Mouse (Mus musculus) liver, embryonic 12.5 days (tissue): ENCODE data around the gene Paqr5. TPM values are rescaled to one million over a fixed set of nuclear protein-coding genes. Genes with fewer than 3 reads are reported as not detected.

Experiments used
- ATAC-seq: fragments of 200-750 bp; cut with Nextera tagmentation; 2 replicates; pipeline ENCODE4 v1.8.0; 2017; ENCODE audit warnings: moderate number of reproducible peaks, mild to moderate bottlenecking, moderate library complexity
- H3K27ac ChIP-seq: fragments of 300-500 bp; sonication (generic); 2 replicates; pipeline ENCODE4 v1.5.1; 2016; ENCODE audit warnings: mild to moderate bottlenecking
- H3K27me3 ChIP-seq: fragments of 300-500 bp; sonication (generic); replicated peaks from 2 replicates; pipeline ENCODE4 v1.6.1; 2016; ENCODE audit warnings: mild to moderate bottlenecking, moderate library complexity
- H3K36me3 ChIP-seq: fragments of 300-500 bp; sonication (generic); 2 replicates; pipeline ENCODE4 v1.6.1; 2016; ENCODE audit warnings: mild to moderate bottlenecking, moderate library complexity
- H3K4me1 ChIP-seq: fragments of 300-500 bp; sonication (generic); 2 replicates; pipeline ENCODE4 v1.6.1; 2016
- H3K4me2 ChIP-seq: fragments of 300-500 bp; sonication (generic); 2 replicates; pipeline ENCODE4 v1.6.1; 2016; ENCODE audit warnings: mild to moderate bottlenecking, moderate library complexity
- H3K4me3 ChIP-seq: fragments of 300-500 bp; sonication (generic); 2 replicates; pipeline ENCODE4 v1.5.1; 2016; ENCODE audit warnings: mild to moderate bottlenecking, moderate library complexity
- H3K9ac ChIP-seq: fragments of 300-500 bp; sonication (generic); 2 replicates; pipeline ENCODE4 v1.6.1; 2016; ENCODE audit warnings: mild to moderate bottlenecking, moderate library complexity
- H3K9me3 ChIP-seq: fragments of 300-500 bp; sonication (generic); replicated peaks from 2 replicates; pipeline ENCODE4 v1.6.1; 2016; ENCODE audit warnings: mild to moderate bottlenecking, moderate library complexity
- WGBS: fragments of 180-500 bp; shearing (Covaris S2); methylation state at CpG from one replicate; pipeline ENCODE4 v1.1.7; 2016; ENCODE audit not compliant: insufficient replicate concordance; 5-methylcytosine and 5-hydroxymethylcytosine counted together
- polyA plus RNA-seq: library from polyadenylated mRNA; unstranded; fragments of >200 nt; fragmentation: Nextera tagmentation; extraction: Ambion mirVana; gene quantifications from 2 replicates; pipeline ENCODE4 v1.2.1, GENCODE M21; 2016

Gene Paqr5
- polyA plus RNA-seq, 1 experiment from 2014 or later: 0.29 TPM

DNA sequence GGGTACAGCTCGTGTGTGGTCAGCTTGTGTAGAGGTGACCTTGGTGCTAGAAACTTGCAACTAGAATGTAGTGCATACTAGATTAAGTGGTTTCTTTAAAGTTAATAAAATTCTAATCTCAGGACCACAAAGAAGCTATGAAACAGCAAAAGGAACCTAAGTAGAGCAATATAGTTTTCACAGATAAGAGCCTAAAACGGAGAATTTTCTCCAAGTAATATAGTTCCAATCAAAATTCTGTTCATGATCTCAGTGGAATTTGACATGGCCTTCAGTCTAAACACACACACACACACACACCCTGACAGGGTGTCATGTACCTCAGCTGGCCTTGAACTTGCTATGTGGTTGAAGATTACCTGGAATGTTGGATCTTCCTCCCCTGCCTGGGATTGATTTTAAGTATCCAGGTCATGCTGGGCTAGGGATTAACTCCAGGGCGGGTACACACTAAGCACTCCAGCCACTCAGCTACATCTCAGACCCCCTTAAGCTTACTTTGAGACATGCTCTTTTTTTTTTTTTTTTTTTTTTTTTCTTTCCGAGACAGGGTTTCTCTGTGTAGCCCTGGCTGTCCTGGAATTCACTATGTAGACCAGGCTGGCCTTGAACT lies 111.2 kb downstream of the Paqr5 start:
- Histone ChIP-seq H3K27ac (peak overlapping the region; percentile 98), H3K36me3 (peaks cover 80% of the 10 kb centered on the region), H3K9ac (peak overlapping the region; percentile 78), H3K4me2 (peak overlapping the region; percentile 90), H3K4me1 (peaks cover 62% of the 10 kb centered on the region), H3K27me3 (no peaks in the 10 kb centered on the region), H3K9me3 (no peaks in the 10 kb centered on the region), H3K4me3 (peak overlapping the region; percentile 91)
- no peak for ATAC-seq
- WGBS: 40% methylated on average over 4 of the region's 4 CpGs

DNA sequence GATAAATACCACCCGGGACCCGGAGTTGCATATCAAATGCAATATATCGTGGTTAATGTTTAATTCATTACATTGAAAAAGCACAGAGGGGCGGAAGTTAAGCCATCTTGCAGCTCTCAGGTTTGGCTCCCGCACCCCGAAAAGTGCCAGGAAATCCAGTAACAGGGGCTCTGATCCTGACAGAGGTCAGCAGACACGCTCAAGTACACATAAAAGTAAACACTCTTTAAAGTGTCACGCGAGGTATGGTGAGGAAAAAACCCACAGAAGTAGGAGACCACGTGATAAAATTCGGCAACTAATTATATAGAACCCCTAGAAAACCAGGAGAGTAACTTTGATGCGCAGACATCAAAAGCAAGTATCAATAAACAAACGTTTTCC lies 111.7 kb downstream of the Paqr5 start:
- peaks cover 74% of the 10 kb centered on the region for H3K36me3 ChIP-seq
- H3K9ac ChIP-seq: peak overlapping the region; percentile 78
- H3K4me3 ChIP-seq: peak overlapping the region; percentile 91
- no peaks in the 10 kb centered on the region for H3K27me3 ChIP-seq
- peak overlapping the region; percentile 90 for H3K4me2 ChIP-seq
- no peak for ATAC-seq
- WGBS: 3% methylated on average over 13 of the region's 13 CpGs
- H3K27ac ChIP-seq: peak overlapping the region; percentile 98
- H3K4me1 ChIP-seq: peaks cover 62% of the 10 kb centered on the region
- H3K9me3 ChIP-seq: no peaks in the 10 kb centered on the region

DNA sequence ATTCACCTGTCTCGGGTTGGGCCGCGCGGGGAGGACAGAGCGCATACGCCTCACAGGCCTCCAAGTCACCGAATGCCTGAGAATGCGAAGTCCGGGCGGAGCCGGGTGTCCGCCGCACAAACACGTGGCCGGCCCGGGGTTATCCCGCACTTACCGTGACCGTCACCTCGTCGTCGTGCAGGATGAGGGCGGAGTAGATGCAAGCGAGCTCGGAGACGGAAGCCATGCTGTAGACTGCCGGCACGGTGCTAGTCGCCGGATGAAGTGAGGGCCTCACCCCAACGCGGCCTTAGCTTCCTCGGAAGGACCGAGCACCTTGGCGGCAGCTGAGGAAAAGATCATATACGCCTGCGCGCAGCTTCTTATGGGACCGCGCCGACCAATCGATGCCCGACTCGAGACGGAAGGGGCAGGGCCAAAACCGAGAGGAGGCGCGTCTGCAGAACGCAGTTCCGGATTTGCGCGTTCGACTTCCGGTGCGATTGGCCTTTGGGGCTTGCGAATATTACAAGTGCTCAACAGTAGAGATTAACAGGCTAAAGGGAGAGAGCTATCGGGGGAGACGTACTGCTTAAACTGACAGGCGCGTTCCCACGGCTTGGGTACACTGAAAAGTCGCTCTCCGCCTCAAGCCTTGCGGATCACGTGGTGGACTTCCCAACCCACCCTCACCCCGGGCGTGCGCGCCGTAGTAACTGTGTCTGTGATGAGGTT lies 112.3 kb downstream of the Paqr5 start, which contains the start of gene Rplp1:
TSS of gene Rplp1 (minus strand) at position 340 of the 714 bp plus-strand sequence.
- under 1% methylated on average over 70 of the region's 70 CpGs for WGBS
- peak within 1 kb of the TSS; percentile 91 for H3K4me3 ChIP-seq
- H3K27ac ChIP-seq: peak within 1 kb of the TSS; percentile 98
- peaks cover 62% of the 10 kb centered on the region for H3K4me1 ChIP-seq
- H3K4me2 ChIP-seq: peak within 1 kb of the TSS; percentile 90
- no peaks in the 10 kb centered on the region for H3K9me3 ChIP-seq
- ATAC-seq: peak; percentile 89
- H3K27me3 ChIP-seq: no peaks in the 10 kb centered on the region
- H3K36me3 ChIP-seq: peaks cover 69% of the 10 kb centered on the region
- peak within 1 kb of the TSS; percentile 91 for H3K9ac ChIP-seq

DNA sequence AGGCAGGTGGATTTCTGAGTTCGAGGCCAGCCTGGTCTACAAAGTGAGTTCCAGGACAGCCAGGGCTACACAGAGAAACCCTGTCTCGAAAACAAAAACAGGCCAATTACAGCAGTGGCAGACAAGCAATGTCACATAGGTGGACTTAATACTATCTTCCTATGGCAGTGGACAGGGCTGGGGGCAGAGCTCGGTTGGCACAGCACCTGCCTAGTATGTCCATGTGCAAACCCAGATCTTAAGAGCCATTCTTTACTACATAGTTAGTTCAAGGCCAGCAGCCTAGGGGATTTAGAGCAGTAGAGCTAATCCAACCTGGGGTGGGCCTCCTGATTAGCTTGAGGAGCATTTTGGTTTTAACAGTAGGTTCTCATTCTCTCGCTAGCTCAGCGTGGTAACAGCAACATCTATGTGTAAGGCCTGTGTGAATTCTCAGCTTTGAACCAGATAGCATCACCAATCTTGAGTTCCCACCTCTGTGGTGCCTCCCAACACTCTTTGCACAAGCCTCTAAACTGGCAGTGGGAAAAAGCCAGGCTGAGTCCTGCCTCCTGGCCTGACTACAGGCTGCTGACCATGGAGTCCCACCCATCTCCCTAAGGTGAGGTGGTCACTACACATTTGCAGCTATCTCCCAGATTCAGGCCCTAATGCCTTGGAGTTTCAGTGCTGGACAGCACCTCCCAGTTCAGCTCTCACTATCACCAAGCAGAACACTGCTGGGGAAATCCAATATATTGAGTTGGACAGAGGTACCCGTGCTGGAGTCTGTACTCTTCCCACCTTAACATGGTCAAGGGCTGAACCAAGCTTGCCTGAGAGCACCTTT lies 115.1 kb downstream of the Paqr5 start:
- peaks cover 65% of the 10 kb centered on the region for H3K4me1 ChIP-seq
- peak overlapping the region; percentile 90 for H3K4me2 ChIP-seq
- peak overlapping the region; percentile 98 for H3K27ac ChIP-seq

DNA sequence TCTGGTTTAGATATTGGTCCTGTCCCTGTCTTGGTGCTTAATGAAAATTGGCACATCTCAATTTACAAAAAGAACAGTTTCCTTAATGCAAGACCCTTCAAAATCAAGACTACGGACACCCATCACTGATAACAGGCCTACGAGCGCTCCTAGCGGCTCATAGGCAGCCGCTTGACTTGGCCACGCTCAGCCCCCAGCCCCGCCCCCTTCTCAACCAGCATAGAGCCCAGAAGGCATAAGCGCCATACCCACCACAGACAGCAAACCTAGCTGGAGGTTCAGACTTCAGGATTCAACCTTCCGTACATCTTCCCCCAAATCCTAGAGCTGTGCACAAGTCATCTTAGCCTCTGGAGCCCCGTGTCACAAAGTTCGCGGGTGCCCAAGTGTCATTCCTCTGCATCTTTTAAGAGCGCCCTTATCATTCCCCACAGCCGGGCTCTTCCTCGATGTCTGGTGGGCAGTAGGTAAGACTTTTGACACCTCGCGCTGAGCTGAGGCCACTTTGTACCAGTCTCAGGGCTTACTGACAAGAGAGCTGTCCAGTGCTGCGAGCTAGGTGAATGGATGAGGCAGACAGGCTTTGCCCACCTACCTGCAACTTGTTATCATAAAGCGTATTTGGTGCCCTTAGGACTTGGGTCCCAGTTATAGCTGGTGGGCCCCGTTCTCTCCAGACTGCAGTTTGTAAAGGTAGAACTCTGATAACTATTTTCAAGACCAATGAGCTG lies 116.0 kb downstream of the Paqr5 start:
- WGBS: 14% methylated on average over 20 of the region's 20 CpGs
- no peaks in the 10 kb centered on the region for H3K9me3 ChIP-seq
- peak; percentile 25 for ATAC-seq
- no peaks in the 10 kb centered on the region for H3K27me3 ChIP-seq
- no peak overlapping the region for H3K4me2 ChIP-seq
- H3K36me3 ChIP-seq: peaks cover 36% of the 10 kb centered on the region
- H3K4me1 ChIP-seq: peaks cover 58% of the 10 kb centered on the region
- no peak overlapping the region for H3K9ac ChIP-seq
- peak overlapping the region; percentile 98 for H3K27ac ChIP-seq
- H3K4me3 ChIP-seq: no peak overlapping the region

More for the DNA sequence above, 115.1 kb downstream of the Paqr5 start:
- Histone ChIP-seq H3K9ac (peak overlapping the region; percentile 91), H3K36me3 (peaks cover 42% of the 10 kb centered on the region), H3K4me3 (peak overlapping the region; percentile 91), H3K27me3 (no peaks in the 10 kb centered on the region), H3K9me3 (no peaks in the 10 kb centered on the region)
- ATAC-seq: 0 out of 2 replicates have a peak, but pooled peaks have one; percentile 3
- 20% methylated on average over 6 of the region's 6 CpGs for WGBS

DNA sequence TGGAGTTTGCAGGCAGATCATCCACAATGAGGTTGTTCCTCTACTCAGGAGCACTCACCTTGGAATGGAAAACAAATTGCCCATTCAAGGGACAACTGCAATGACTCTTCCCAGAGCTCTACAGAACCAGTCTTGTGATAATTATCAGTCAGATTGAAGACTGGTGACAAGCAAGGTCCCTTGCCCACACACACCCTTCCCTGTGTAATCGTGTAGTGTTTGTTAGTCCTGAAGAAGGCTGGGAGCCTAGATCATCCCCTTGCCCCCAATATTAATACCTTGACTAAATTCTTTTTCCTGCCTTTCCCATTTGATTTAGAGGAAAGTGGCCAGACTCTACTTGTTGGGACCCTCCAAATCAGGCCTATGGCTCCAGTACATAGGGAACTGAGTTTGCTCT lies 117.0 kb downstream of the Paqr5 start:
- H3K4me2 ChIP-seq: no peak overlapping the region
- H3K4me1 ChIP-seq: peaks cover 52% of the 10 kb centered on the region
- H3K27me3 ChIP-seq: no peaks in the 10 kb centered on the region
- H3K36me3 ChIP-seq: peaks cover 36% of the 10 kb centered on the region
- no peak for ATAC-seq
- H3K4me3 ChIP-seq: no peak overlapping the region
- H3K9ac ChIP-seq: no peak overlapping the region
- H3K27ac ChIP-seq: no peak overlapping the region
- 56% methylated on average over 1 of the region's 1 CpGs for WGBS
- H3K9me3 ChIP-seq: no peaks in the 10 kb centered on the region

DNA sequence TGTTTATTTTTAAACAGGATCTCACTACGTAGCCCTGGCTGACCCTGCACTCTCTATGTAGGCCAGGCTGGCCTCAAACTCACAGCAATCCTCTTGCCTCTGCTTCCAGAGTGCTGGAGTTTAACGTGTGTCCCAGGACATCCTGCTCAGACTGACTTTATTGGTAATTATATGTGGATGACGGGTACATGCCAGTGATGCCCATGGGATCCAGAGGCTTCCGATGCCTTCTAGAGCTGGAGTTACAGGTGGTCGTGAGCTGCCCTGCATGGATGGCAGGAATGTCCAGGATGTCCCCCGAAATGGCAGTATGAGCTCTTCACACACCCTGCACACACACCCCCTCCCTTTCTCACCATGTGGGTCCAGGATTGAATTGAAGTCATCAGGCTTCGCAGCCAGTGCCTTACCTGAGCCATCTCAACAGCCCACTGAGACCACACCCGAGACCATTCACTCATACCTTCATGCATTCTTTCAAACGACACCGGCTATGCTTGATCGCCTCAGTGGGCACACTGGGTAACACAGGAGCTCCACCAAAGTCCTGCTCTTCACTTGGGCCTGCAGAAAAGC lies 117.7 kb downstream of the Paqr5 start:
- Histone ChIP-seq H3K4me2 (no peak overlapping the region), H3K9ac (no peak overlapping the region), H3K27me3 (no peaks in the 10 kb centered on the region), H3K9me3 (no peaks in the 10 kb centered on the region), H3K27ac (no peak overlapping the region), H3K36me3 (peaks cover 34% of the 10 kb centered on the region), H3K4me1 (peaks cover 52% of the 10 kb centered on the region), H3K4me3 (no peak overlapping the region)
- 77% methylated on average over 11 of the region's 11 CpGs for WGBS
- ATAC-seq: no peak

DNA sequence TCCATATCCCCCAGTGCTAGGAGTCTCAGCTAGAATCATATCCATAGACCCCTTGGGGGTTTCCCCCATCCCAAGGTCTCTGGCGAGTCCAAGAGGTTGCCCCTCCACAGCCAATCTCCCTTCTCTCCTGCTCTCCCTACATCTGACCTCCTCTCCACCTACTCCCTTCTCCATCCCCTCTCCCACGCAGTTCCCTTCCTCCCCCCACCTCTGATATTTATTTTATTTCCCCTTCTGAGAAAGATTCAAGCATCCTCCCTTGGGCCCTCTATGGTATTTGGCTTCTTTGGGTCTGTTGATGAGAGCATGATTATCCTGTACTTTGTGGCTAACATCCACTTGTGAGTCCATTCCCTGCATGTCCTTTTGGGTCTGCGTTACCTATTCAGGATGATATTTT lies 118.3 kb downstream of the Paqr5 start:
- H3K9me3 ChIP-seq: no peaks in the 10 kb centered on the region
- no peak overlapping the region for H3K9ac ChIP-seq
- H3K4me2 ChIP-seq: no peak overlapping the region
- no peak overlapping the region for H3K27ac ChIP-seq
- H3K4me3 ChIP-seq: no peak overlapping the region
- ATAC-seq: no peak
- H3K4me1 ChIP-seq: peaks cover 48% of the 10 kb centered on the region
- peaks cover 29% of the 10 kb centered on the region for H3K36me3 ChIP-seq
- H3K27me3 ChIP-seq: 0 out of 2 replicates have a peak, but pooled peaks cover 5% of the 10 kb centered on the region
- WGBS: 69% methylated on average over 3 of the region's 3 CpGs

DNA sequence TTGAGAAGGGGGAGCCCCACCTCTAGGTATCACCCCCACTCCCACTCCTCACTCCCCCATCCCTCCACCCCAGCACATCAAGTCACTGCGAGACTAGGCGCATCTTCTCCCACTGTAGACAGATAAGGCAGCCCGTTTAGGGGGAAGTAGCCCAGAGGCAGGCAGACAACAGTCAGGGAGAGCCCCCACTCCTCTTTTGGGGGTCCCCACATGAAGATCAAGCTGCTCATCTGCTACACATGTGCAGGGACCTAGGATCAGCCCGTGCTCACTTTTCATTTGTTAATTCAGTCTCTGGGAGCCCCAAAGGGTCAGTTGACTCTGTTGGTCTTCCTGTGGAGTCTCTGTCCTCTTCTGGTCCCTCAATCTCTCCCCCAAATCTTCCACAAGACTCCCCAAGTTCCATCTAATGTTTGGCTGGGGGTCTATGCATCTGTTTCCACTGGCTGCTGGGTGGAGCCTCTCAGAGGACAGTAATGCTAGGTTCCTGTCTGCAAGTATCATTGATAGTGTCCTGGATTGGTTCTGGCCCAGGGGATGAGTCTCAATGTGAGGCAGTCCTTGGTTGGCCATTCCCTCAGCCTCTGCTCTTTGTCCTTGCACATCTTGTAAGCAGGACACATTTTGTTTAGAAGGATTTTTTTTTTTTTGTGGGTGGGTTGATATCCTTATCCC lies 118.9 kb downstream of the Paqr5 start:
- WGBS: 26% methylated on average over 4 of the region's 4 CpGs
- H3K36me3 ChIP-seq: peaks cover 23% of the 10 kb centered on the region
- ATAC-seq: no peak

DNA sequence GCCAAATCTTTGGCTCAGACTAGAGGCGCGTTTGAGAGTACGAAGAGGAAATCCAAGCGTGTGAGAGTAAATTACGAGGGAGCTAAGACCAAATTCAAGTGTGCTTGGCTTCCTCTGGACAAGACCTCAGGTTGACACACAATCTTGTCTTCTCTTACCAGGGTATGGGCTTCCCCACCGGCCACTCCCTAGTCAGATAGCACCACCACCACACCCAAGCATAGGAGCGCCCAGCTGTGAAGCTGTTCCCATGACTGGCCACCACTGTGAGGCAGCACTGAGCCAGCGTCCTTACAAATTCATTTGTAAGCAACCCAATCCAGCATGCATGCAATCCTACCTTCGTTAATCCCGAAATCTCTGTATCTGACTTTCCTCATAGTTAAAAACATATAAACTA lies 119.7 kb downstream of the Paqr5 start:
- peak; percentile 46; the same call in 1 of the 2 replicates for ATAC-seq
- H3K9ac ChIP-seq: no peak overlapping the region
- no peak overlapping the region for H3K27ac ChIP-seq
- H3K27me3 ChIP-seq: peaks cover 18% of the 10 kb centered on the region
- H3K9me3 ChIP-seq: no peaks in the 10 kb centered on the region
- no peak overlapping the region for H3K4me3 ChIP-seq
- 47% methylated on average over 10 of the region's 10 CpGs for WGBS
- H3K4me1 ChIP-seq: peaks cover 35% of the 10 kb centered on the region
- no peak overlapping the region for H3K4me2 ChIP-seq
- peaks cover 14% of the 10 kb centered on the region for H3K36me3 ChIP-seq

More for the DNA sequence above, 118.9 kb downstream of the Paqr5 start:
- H3K9me3 ChIP-seq: no peaks in the 10 kb centered on the region
- peaks cover 43% of the 10 kb centered on the region for H3K4me1 ChIP-seq
- no peak overlapping the region for H3K4me2 ChIP-seq
- no peak overlapping the region for H3K9ac ChIP-seq
- peaks cover 10% of the 10 kb centered on the region; the same call in 1 of the 2 replicates for H3K27me3 ChIP-seq
- H3K4me3 ChIP-seq: no peak overlapping the region
- no peak overlapping the region for H3K27ac ChIP-seq

DNA sequence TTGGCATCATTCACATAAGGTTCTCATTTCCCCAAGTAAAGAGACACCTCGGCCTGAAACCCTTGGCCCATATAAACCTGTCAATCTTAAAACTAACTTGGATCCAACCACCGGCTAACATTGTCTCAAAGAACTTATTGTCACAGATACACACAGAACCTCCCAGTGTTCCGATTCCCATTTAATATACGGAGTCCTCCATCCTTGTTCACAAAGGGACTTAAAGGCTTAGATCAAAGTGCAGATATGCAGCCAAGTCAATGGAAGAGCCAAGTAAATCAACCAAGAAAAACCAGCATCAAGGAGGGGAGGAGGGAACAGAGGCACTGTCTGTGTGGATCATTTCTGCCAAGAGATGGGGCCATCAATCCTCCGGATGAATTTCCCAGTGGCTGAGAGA lies 121.1 kb downstream of the Paqr5 start:
- Histone ChIP-seq H3K27ac (no peak overlapping the region), H3K27me3 (peaks cover 27% of the 10 kb centered on the region), H3K4me3 (no peak overlapping the region), H3K36me3 (peaks cover under 1% of the 10 kb centered on the region; the same call in 1 of the 2 replicates), H3K9ac (no peak overlapping the region), H3K4me2 (no peak overlapping the region), H3K9me3 (no peaks in the 10 kb centered on the region), H3K4me1 (peaks cover 21% of the 10 kb centered on the region)
- 75% methylated on average over 5 of the region's 5 CpGs for WGBS
- no peak for ATAC-seq
